Mouse (Mus musculus): ENCODE results near the gene Tmem262. TPM values are rescaled to one million over a fixed set of nuclear protein-coding genes. Genes with fewer than 3 reads are reported as not detected.

Gene Tmem262
- total RNA-seq, 2 experiments from 2014 or later, result not detected

DNA sequence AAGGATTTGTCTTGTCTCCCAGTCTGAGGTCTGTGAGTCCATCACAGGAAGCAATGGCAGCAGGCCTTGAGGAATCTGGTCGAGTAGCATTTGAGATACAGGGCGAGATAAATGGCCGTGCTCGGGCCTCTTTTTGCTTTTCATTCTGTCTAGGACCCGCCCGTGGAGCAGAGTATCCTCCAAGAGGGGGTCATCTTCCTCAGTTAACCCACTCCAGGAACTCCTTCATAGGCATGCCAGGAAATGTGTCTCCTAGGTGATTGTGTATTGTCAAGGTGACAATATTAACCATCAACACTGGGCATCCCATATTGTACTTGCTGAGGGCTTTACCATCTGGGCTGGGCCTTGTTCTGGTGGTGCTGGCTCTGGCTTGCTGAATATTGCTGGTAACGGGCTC lies 14.3 kb downstream of the Tmem262 start, which contains the start of gene AC131692.1:
Gene AC131692.1, plus strand, starts transcription at position 301 of the 400 bp plus-strand sequence.
- DNase-seq (ENCODE audit: extremely low spot score in 1 of 2, low spot score in 1 of 2), result no peak

GRCm38 (mm10) chr19:6097847-6098246 lies 18.0 kb downstream of the Tmem262 start:
- no peak for DNase-seq (ENCODE audit: extremely low spot score in 1 of 2, low spot score in 1 of 2)

- no peak for DNase-seq (ENCODE audit: extremely low spot score in 1 of 2, low spot score in 1 of 2)
These were observed 21.4 kb downstream of the Tmem262 start for GRCm38 (mm10) chr19:6101186-6101585.

GRCm38 (mm10) chr19:6102169-6102853 lies 22.5 kb downstream of the Tmem262 start:
- no peak for DNase-seq (ENCODE audit: extremely low spot score in 1 of 2, low spot score in 1 of 2)

DNA sequence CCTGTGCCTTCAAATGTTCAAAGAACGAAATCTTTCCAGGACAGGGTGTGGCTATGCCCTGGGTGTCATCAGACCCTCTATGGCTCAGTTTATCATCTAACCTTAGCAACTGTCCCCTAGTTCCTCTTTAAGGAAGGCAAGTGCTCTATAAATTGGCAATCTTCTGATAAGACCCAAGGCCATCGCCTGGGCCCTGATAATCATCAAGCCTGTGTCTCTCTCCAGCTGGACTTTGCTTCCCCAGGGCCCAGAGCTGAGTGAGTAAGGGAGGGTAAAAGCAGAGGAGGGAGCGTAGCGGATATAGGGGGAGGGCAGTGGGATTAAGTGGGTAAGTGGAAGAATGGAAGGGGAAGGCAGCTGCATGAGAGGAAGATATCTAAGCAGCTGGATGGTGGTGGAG lies 24.6 kb downstream of the Tmem262 start:
- no peak for DNase-seq (ENCODE audit: extremely low spot score in 1 of 2, low spot score in 1 of 2)

GRCm38 (mm10) chr19:6105586-6105985 lies 25.8 kb downstream of the Tmem262 start, which contains the start of gene Naaladl1:
TSS of gene Naaladl1 (plus strand) at chr19:6105782.
- no peak for DNase-seq (ENCODE audit: extremely low spot score in 1 of 2, low spot score in 1 of 2)

DNA sequence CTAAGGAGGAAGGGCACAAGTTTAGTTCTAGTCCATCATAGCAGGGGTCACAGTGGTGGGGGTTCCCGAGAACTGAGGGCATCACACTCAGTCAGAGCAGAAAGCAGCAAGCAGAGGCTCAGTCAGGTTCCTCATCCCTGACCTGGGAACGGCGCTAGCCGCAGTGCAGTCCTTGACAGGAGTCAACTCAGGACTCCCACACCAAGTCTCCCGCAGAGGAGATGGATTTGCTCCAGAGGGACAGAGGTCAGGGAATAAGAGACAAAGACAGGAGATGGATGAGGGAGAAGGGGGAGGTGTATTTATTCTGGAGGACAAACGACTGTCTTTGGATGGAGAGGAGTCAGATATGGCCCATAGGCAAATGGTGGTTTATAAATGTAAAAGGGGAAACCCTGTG lies 33.3 kb downstream of the Tmem262 start:
- DNase-seq (ENCODE audit: extremely low spot score in 1 of 2, low spot score in 1 of 2), result no peak

GRCm38 (mm10) chr19:6116113-6116850 lies 36.4 kb downstream of the Tmem262 start:
- DNase-seq (ENCODE audit: extremely low spot score in 1 of 2, low spot score in 1 of 2), result no peak

GRCm38 (mm10) chr19:6117346-6117985 lies 37.6 kb downstream of the Tmem262 start:
- DNase-seq (ENCODE audit: extremely low spot score in 1 of 2, low spot score in 1 of 2), result peak in 1 of 2 experiments; percentile 59

DNA sequence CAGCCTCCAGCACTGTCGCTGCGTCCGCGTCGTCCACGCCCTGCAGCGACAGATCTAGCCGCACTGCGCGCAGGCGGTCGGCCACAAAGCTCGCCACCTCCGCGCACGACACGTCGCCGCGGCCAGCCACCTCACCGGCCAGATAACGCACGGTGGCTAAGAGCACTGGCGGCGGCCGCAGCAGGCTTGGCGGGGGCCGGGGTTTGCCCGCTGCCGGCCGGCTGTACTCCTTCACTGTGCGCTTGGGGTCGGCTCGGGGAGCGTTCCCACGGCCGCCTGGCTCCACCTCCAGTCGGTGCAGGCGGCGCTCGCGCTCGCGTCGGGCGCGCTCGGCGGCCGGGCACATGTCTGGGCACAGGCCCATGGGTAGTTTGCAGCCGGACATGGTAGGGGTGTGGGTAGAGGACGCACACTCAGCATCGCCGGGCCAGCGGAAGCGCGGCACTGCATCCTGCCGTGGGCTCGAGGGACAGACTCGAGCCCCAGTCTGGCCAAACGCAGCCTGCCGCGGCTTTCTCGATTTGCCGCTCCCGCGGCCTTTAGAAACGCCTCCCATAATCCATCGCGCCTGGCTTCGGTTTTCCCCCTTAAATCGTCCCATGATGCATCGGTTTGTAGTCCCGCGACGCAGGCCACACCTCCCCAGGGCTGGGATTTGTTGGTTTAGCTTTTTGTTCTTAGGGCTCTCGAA lies 38.3 kb downstream of the Tmem262 start, which contains the start of gene Sac3d1:
Gene Sac3d1, minus strand, starts transcription at position 665 of the 691 bp plus-strand sequence.
- peak; percentile 79 to 82 for DNase-seq (ENCODE audit: extremely low spot score in 1 of 2, low spot score in 1 of 2)

DNA sequence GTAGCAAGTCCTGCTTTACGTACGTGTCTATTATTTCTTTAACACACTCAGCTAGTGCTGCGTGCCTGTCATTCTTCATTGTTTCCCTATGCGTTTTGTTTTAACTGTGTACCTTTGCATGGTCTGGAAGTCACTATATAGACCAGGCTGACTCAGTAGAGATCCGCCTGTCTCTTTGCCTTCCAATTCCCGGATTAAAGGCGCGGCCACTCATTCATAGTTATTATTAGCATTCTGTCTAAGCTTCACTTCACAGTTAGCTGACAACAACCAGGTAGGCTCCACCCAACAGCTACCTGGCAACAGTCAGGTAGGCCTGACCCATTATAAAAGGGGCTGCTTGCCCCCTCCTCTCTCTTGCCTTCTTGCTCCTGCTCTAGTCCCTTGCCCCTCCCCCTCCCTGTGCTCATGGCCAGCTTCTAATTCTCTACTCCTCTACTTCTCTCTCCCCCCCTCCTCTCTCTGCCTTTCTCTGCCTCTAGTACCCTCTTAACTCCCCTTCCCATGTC lies 38.9 kb downstream of the Tmem262 start:
- no peak for DNase-seq (ENCODE audit: extremely low spot score in 1 of 2, low spot score in 1 of 2)

GRCm38 (mm10) chr19:6121761-6122160 lies 41.9 kb downstream of the Tmem262 start:
- no peak for DNase-seq (ENCODE audit: extremely low spot score in 1 of 2, low spot score in 1 of 2)

DNA sequence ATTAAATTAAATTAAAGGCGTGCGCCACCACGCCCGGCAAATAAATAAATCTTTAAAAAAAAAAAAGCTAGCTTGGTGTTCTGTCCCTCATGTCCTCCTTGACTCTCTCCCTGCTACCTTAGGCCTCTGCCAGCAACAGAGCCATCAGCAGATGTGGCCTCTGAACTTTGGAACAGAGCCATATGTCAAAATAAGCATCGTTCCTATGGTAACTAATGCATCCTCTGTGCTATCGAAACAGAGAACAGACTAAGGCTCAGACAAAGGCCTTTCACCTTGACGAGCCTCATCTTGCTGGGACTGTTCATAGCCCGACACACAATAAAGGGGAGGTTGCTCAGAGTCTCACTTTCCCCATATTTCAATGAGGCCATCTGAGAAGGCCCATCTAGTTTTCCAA lies 43.5 kb downstream of the Tmem262 start:
- DNase-seq (ENCODE audit: extremely low spot score in 1 of 2, low spot score in 1 of 2), result no peak

DNA sequence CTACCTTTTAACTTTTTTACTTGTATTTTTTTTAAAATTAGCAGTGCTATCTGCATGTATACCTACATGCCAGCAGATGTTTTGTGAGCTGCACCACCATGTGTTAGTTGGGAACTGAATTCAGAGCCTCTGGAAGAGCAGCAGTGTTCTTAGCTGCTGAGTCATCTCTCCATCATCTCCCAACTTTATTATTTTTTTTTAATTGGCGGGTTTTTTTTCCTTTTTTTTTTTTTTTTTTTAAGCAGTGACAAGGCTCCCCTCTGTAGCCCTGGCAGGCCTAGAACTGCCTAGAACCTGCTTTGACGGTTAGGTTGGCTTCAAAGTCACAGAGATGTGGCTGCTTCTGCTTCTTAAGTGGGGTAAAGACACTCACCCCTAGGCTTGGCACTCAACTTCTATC lies 45.1 kb downstream of the Tmem262 start:
- DNase-seq (ENCODE audit: extremely low spot score in 1 of 2, low spot score in 1 of 2), result no peak

- DNase-seq (ENCODE audit: extremely low spot score in 1 of 2, low spot score in 1 of 2), result peak in 1 of 2 experiments; percentile 61
These were observed 46.5 kb downstream of the Tmem262 start for GRCm38 (mm10) chr19:6126289-6126688.

- DNase-seq (ENCODE audit: extremely low spot score in 1 of 2, low spot score in 1 of 2), result no peak
These were observed 47.2 kb downstream of the Tmem262 start for GRCm38 (mm10) chr19:6126789-6127580.

- DNase-seq (ENCODE audit: extremely low spot score in 1 of 2, low spot score in 1 of 2), result peak; percentile 78 to 93
These were observed 48.0 kb downstream of the Tmem262 start, which contains the start of gene Snx15 for GRCm38 (mm10) chr19:6127760-6128341. TSS of gene Snx15 (minus strand) at chr19:6128304.

Data from layer of hippocampus, postnatal 25 days (tissue).